Mouse (Mus musculus): ENCODE results near the gene Gspt2.
"Not testable (repeated sequence)": the region's sequence is repeated elsewhere in the genome, so short reads cannot be mapped to it uniquely, and the experiment has no call there.

The Gspt2 gene

GRCm38 (mm10) chrX:94635961-94636563 lies at the start of gene Gspt2:
TSS of gene Gspt2 (plus strand) at chrX:94636069.
- DNase-seq: peak; percentile 32

DNA sequence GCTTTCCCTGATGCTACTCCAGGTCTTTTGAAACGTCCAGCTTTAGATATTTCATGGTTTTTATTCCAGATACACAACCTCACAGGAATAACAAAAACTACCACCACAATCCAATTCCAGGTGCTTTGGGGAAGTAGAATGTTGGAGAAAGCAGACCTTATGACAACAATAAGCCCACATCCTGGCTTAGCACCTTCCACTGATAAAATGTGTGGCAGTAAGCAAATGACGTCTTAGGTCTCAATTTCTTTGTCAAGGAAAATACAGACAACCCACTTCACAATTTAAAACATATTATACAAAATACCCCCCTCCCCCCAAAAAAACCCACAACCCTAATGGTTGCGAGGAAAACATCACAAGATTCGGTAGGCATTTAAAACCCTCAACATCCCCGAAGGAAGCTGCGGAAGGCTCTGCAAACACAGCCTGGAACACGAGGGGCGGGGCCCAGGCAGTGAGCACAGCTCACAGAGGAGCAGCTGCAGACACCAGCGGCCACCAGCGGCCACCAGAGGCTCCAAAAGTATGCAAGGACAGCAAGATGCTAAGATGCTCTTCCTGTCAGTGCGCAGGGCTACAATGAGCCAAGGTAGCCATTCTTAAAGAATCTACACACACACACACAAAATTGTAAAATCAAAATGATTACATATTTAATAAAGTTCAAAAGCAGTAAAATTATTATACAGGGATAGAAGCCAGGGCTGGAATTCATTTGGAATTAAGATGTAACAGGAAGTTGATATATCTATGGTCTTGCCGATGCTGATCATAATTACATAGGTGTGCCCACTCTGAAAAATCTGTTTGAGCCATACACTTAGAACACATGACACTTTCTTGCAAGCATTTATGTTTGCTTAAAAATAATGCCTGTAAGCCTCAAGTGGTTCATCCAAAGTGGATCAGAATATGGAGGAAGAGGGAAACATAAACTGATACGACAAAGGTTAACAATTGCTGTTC lies 10.8 kb upstream of the Gspt2 start:
- DNase-seq: peak; percentile 54

DNA sequence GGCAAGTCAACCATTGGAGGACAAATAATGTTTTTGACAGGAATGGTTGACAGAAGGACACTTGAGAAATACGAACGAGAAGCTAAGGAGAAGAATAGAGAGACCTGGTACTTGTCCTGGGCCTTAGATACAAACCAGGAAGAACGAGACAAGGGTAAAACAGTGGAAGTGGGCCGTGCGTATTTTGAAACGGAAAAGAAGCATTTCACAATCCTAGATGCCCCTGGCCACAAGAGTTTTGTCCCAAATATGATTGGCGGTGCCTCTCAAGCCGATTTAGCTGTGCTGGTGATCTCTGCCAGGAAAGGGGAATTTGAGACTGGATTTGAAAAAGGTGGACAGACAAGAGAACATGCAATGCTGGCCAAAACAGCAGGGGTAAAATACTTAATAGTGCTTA lies 1.0 kb downstream of the Gspt2 start:
- DNase-seq: no peak

- DNase-seq: no peak
Observed at GRCm38 (mm10) chrX:94648541-94648940, 12.7 kb downstream of the Gspt2 start.

GRCm38 (mm10) chrX:94657734-94658133 lies 21.9 kb downstream of the Gspt2 start:
- DNase-seq: no peak

DNA sequence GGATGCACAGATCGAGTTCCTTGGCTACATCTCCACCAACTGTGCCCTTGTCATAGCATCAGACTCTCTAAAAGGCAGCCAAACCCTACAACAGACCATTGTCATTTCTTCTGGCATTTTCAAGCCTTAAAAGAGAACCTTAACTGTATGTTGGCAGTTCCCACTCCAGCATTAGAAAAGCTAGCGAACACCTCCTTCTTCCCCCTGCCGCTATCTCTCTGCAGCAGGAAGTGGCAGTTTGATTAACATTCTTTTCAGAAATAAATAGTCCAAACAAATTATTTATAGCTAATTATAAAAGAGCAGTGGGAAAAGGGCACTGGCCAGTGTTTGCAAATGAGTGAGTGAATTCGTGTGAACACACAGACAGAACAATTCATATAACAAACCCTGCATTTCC lies 34.9 kb downstream of the Gspt2 start:
- DNase-seq: no peak

DNA sequence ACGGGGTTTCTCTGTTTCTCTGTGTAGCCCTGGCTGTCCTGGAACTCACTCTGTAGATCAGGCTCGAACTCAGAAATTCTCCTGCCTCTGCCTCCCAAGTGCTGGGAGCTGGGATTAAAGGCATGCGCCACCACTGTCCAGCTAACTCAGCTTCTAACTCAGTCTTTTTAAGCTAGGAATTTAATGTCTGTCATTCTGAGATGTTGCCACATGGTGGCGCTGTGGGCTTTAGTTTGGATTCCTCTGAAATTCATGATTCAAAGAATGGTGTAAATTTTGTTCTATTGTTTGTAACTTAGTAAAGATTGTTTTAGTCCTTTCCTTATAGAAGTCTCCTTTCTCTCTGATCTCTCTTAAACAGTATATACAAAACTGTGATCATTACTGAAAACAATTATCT lies 39.1 kb downstream of the Gspt2 start:
- peak; percentile 57 for DNase-seq

DNA sequence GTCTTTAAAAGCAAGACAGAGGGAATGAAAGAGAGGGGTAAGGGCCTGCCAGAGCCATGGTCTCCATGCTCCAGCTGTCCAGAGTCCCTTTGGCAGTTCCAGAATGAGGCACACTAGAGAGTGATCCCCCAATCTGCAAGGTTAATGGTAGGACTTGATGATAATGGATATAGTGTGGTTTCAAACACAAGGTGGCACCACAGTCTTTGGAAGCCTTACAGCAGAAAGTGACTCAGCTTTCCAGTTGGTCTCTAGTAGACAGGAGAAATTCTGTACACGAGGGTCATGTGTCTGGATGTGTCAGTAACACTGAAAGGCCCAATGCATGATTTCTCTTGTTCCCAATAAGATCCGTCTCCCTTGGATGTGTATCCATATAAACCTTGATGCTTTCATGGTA lies 45.7 kb downstream of the Gspt2 start:
- DNase-seq: not testable (repeated sequence)

DNA sequence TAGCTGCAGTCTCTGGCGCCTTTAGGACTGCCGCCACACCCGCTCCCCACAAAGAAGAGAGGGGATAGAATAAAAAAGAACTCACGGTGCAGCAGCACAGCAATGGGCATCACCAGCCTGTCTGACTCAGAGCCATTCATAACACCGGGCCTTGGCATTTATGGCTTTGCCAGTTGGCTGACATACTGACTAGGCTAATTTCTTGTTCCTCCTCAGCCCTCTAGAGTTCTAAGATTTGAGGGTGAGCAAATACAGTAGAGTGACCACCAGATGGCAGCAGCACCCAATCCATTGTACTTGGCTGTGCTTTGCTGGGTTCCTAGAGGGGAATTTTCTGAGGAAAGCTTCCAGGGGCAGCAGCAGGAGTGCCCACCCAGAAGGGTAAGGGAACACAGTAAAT lies 53.7 kb downstream of the Gspt2 start:
- DNase-seq: not testable (repeated sequence)

Measured in liver (tissue).